Mouse (Mus musculus) lung, embryonic 15.5 days (tissue): ENCODE data around the gene Atf5. TPM values are rescaled to one million over a fixed set of nuclear protein-coding genes. Genes with fewer than 3 reads are reported as not detected.
A peak's percentile ranks its signal among the peaks of the same experiment; 100 is the strongest.

Source experiments
- ATAC-seq: fragments of 200-750 bp; cut with Nextera tagmentation; 2 replicates; pipeline ENCODE4 v1.8.0; 2017; ENCODE audit warnings: moderate number of reproducible peaks, borderline replicate concordance; ENCODE audit not compliant: low FRiP score, low TSS enrichment; ENCODE audit errors: extremely low read depth
- H3K27ac ChIP-seq: fragments of 300-500 bp; sonication (generic); 2 replicates; pipeline ENCODE4 v1.5.1; 2015; ENCODE audit warnings: moderate library complexity, mild to moderate bottlenecking, inconsistent platforms
- H3K27me3 ChIP-seq: fragments of 300-500 bp; sonication (generic); 2 replicates; pipeline ENCODE4 v1.6.1; 2015; ENCODE audit warnings: inconsistent platforms
- H3K36me3 ChIP-seq: fragments of 300-500 bp; sonication (generic); 2 replicates; pipeline ENCODE4 v1.6.1; 2015; ENCODE audit warnings: inconsistent platforms
- H3K4me1 ChIP-seq: fragments of 300-500 bp; sonication (generic); 2 replicates; pipeline ENCODE4 v1.6.1; 2015; ENCODE audit warnings: inconsistent platforms
- H3K4me2 ChIP-seq: fragments of 300-500 bp; sonication (generic); 2 replicates; pipeline ENCODE4 v1.6.1; 2015; ENCODE audit warnings: inconsistent platforms, mild to moderate bottlenecking, moderate library complexity
- H3K4me3 ChIP-seq: fragments of 300-500 bp; sonication (generic); 2 replicates; pipeline ENCODE4 v1.5.1; 2015; ENCODE audit warnings: mild to moderate bottlenecking, inconsistent platforms
- H3K9ac ChIP-seq: fragments of 300-500 bp; sonication (generic); 2 replicates; pipeline ENCODE4 v1.6.1; 2015; ENCODE audit warnings: inconsistent platforms
- H3K9me3 ChIP-seq: fragments of 300-500 bp; sonication (generic); 2 replicates; pipeline ENCODE4 v1.6.1; 2016; ENCODE audit warnings: inconsistent platforms
- WGBS: fragments of 180-500 bp; shearing (Covaris S2); methylation state at CpG from one replicate; pipeline ENCODE4 v1.1.7; 2015; 5-methylcytosine and 5-hydroxymethylcytosine counted together
- polyA plus RNA-seq: library from polyadenylated mRNA; unstranded; fragments of >200 nt; fragmentation: Nextera tagmentation; extraction: Ambion mirVana; gene quantifications from 2 replicates; pipeline ENCODE4 v1.2.1, GENCODE M21; 2015

Atf5 gene
- polyA plus RNA-seq, 1 experiment from 2014 or later = 4.9 TPM

DNA sequence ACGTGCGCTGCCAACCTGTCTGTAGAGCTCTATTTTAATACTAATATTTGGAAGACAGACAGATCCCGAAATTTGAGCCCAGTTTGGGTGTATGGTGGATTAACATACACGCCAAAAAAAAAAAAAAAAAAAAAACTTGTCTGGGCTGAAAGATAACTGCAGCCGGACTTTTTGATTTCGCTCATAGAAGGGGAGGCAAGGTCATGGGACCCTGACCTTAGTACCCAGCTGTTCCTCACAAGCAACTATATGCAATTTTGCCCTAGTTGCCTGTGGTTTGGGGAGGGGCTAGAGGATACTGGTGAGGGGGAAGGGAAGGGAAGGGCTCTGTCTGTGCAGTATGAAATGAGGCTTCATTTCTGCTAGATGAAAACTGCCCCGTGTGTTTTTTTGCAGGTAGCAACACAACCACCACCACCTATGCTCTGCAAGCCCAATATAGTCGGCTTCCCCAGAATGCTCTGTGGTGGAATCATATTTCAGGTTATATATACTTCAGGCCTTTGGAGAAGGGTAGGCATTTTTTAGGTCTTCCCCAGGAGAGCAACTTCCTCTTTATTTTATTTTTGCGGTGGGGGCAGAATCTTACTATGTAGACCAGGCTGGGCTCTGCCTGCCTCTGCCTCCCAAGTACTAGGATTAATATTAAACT lies 39.9 kb upstream of the Atf5 start:
- Histone ChIP-seq H3K36me3 (peaks cover 8% of the 10 kb centered on the region; the same call in 1 of the 2 replicates), H3K4me2 (peak overlapping the region; percentile 91), H3K4me3 (peak overlapping the region; percentile 77), H3K9ac (peak overlapping the region; percentile 80), H3K4me1 (peaks cover 67% of the 10 kb centered on the region), H3K27me3 (no peaks in the 10 kb centered on the region), H3K9me3 (no peaks in the 10 kb centered on the region), H3K27ac (peak overlapping the region; percentile 95)
- WGBS = 58% methylated on average over 9 of the region's 9 CpGs
- no peak for ATAC-seq

DNA sequence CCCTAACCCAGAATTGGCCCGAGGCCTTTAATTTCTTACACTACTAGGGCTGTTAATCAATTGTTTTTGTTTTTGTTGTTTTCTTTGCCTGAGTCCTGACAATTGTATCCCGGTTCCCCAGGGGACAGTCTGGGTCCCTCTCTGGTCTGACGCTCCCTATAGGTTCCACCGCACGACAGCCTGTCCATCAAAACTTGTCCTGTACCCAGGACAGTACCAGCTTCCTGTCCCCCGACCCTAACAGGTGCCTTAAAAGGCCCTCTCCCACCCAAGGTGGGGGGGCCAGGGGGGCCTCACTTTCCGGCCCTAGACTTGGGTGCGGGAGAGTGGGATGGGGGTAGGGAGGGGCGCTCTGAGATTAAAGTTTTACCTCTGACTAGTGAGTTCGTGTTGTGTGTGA lies 38.6 kb upstream of the Atf5 start:
- Histone ChIP-seq H3K36me3 (peaks cover 8% of the 10 kb centered on the region; the same call in 1 of the 2 replicates), H3K9ac (peak overlapping the region; percentile 69), H3K27ac (peak overlapping the region; percentile 98), H3K27me3 (no peaks in the 10 kb centered on the region), H3K9me3 (no peaks in the 10 kb centered on the region), H3K4me1 (peaks cover 66% of the 10 kb centered on the region), H3K4me3 (peak overlapping the region; percentile 53), H3K4me2 (peak overlapping the region; percentile 97)
- no peak for ATAC-seq
- WGBS = 35% methylated on average over 10 of the region's 10 CpGs

DNA sequence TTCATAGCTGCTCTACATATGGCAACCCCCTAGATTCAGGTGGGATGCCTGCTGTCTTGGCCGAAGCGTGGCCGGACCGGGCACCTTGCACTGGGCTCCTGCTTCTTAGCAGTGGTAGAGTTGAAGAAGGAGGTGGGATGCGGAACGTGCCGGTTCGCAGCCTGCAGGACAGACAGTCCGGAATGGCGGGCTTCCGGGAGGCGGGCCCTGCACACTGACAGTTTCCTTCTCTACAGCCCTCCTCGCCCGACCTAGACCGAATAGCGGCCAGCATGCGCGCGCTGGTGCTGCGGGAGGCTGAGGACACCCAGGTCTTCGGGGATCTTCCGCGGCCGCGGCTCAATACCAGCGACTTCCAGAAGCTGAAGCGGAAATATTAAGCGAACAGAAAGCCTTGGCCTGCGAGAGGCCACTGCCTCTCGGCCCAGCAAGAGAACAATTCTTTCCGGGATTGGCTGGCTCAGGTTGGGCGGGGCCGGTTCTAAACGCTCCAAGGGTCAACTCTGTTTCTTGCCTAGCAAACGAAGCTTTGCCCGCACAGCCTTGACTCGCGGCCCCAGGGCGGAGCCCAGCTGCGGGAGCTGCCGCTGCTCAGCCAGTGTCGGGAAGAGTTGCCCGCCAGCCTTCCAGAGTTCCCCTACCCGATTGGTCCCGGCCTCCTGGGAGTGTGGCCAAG lies 38.0 kb upstream of the Atf5 start:
- Histone ChIP-seq H3K4me3 (peak overlapping the region; percentile 53), H3K36me3 (peaks cover 8% of the 10 kb centered on the region; the same call in 1 of the 2 replicates), H3K27ac (peak overlapping the region; percentile 98), H3K4me1 (peaks cover 66% of the 10 kb centered on the region), H3K4me2 (peak overlapping the region; percentile 97), H3K9ac (peak overlapping the region; percentile 69), H3K9me3 (no peaks in the 10 kb centered on the region), H3K27me3 (no peaks in the 10 kb centered on the region)
- ATAC-seq = peak; percentile 52
- WGBS = 2% methylated on average over 45 of the region's 45 CpGs

DNA sequence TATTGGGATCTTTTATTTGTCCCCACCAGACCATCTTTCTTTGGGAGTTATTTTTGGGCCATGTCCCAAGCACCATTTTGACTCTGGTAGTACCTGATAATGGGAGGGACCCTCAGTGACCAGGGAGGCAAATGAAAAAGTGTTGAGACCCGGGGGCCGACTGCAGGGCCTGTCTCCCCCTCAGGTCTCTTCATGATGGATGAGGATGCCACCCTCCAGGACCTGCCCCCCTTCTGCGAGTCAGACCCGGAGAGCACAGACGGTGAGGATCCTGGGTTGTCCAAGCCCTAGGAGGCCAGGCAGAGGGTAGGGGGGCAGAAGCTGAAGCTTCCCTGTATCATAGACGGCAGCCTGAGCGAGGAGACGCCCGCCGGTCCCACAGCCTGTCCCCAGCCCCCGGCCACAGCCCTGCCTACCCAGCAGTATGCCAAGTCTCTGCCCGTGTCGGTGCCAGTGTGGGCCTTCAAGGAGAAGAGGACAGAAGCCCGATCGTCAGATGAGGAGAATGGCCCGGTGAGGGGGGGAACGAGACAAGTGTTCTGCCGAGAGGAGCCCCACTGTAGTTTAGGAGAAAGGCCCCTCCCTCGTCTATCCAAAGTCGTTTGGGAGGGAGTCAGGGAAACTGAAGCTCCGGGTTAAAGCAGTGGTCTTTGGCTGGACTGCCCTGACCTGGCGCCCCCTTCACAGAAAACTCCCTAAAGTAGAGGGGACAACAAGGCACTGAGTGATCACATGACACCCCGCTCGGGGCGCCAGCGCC lies 37.3 kb upstream of the Atf5 start:
- Histone ChIP-seq H3K27me3 (no peaks in the 10 kb centered on the region), H3K9ac (peak overlapping the region; percentile 69), H3K27ac (peak overlapping the region; percentile 98), H3K4me1 (peaks cover 65% of the 10 kb centered on the region), H3K4me2 (peak overlapping the region; percentile 97), H3K9me3 (no peaks in the 10 kb centered on the region), H3K36me3 (peaks cover 8% of the 10 kb centered on the region; the same call in 1 of the 2 replicates), H3K4me3 (peak overlapping the region; percentile 53)
- WGBS = 19% methylated on average over 26 of the region's 26 CpGs
- ATAC-seq = no peak

DNA sequence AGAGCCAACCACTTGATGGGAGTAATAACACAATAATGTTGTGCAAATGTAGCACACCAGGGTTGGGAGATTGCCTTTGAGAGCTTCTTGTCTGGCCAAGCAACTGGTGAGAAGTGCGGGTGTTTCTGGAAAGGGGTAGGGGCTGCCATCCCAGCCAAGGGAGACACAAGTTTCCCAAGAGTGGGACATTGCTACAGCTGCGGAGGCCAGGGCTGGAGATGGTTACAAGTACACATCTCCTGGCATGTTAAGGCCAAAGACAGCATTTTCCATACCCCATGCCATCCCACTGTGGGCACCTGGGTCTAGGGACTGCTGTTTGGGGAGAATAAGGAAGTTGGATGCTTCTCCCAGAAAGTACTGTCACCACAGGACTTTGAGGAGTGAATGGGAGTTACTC lies 36.6 kb upstream of the Atf5 start:
- H3K36me3 ChIP-seq = peaks cover 8% of the 10 kb centered on the region; the same call in 1 of the 2 replicates
- WGBS = 85% methylated on average over 2 of the region's 2 CpGs
- peak overlapping the region; percentile 8; the same call in 1 of the 2 replicates for H3K4me2 ChIP-seq
- H3K27ac ChIP-seq = no peak overlapping the region
- no peak overlapping the region for H3K4me3 ChIP-seq
- H3K9me3 ChIP-seq = no peaks in the 10 kb centered on the region
- no peak for ATAC-seq
- no peak overlapping the region for H3K9ac ChIP-seq
- peaks cover 60% of the 10 kb centered on the region for H3K4me1 ChIP-seq
- H3K27me3 ChIP-seq = no peaks in the 10 kb centered on the region

DNA sequence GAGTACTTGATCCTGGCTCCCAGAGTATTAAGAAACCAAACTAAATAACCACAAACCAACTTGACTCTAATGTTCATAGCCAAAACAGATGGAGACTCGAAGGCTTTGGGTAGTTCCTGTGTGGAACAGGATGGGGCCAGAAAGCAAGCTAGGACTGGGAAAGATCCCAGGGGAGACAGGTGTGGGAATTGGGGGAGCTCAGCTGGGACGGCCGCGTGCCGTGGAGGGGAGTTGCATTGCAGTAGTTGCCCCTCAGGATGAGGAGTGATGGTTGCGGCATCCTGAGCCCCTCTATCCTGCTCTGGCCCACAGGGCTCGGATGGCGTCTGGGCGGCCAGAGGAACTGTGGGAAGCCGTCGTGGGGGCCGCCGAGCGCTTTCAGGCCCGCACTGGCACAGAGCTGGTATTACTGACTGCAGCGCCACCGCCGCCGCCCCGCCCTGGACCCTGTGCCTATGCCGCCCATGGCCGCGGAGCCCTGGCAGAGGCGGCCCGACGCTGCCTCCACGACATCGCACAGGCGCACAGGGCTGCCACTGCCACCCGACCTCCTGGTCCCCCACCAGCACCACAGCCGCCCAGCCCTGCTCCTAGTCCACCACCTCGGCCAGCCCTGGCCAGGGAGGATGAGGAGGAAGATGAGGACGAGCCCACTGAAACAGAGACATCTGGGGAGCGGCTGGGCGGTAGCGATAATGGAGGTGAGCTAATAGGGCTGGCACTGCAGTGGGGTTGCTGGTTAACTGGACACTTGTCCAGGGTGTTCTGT lies 36.0 kb upstream of the Atf5 start:
- 85% methylated on average over 36 of the region's 36 CpGs for WGBS

DNA sequence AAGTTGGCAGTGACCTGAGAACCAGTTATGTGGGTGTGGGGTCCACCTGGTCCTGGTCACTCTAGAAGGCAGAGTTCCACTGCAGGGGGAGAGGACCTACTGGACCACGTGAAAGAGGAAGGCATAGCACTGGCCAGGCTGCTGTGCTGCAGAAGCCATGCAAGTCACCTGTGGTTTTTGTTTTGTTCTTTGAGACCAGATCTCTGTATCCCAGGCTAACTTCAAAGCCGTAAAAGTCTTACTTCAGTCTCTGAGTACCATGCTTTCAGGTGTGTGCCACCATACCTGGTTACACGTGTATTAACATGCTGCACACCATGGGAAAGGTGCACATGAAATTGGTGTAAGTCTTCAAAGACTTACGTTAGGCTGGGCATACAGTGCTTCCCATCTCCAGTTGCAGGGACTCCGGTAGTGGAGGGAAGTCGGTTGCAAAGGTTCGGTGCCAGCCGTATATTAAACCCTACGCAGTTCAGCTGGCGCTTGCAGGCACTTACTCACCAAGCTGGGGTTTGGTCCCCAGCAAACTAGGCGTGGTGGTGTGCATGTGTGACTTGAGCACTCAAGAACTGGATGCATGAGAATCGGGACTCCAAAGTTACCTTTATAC lies 35.3 kb upstream of the Atf5 start:
- Histone ChIP-seq H3K27me3 (no peaks in the 10 kb centered on the region), H3K4me2 (no peak overlapping the region; the same call in 1 of the 2 replicates), H3K36me3 (peaks cover 11% of the 10 kb centered on the region), H3K27ac (no peak overlapping the region), H3K4me3 (0 out of 2 replicates have a peak overlapping the region, but pooled peaks have one; percentile 60), H3K4me1 (peaks cover 62% of the 10 kb centered on the region), H3K9me3 (no peaks in the 10 kb centered on the region), H3K9ac (no peak overlapping the region)
- no peak for ATAC-seq
- 93% methylated on average over 12 of the region's 12 CpGs for WGBS

More for the DNA sequence above, 36.0 kb upstream of the Atf5 start:
- Histone ChIP-seq H3K4me3 (no peak overlapping the region), H3K9ac (no peak overlapping the region), H3K4me1 (peaks cover 60% of the 10 kb centered on the region), H3K27ac (no peak overlapping the region), H3K27me3 (no peaks in the 10 kb centered on the region), H3K9me3 (no peaks in the 10 kb centered on the region), H3K4me2 (no peak overlapping the region; the same call in 1 of the 2 replicates), H3K36me3 (peaks cover 8% of the 10 kb centered on the region; the same call in 1 of the 2 replicates)
- ATAC-seq = no peak

DNA sequence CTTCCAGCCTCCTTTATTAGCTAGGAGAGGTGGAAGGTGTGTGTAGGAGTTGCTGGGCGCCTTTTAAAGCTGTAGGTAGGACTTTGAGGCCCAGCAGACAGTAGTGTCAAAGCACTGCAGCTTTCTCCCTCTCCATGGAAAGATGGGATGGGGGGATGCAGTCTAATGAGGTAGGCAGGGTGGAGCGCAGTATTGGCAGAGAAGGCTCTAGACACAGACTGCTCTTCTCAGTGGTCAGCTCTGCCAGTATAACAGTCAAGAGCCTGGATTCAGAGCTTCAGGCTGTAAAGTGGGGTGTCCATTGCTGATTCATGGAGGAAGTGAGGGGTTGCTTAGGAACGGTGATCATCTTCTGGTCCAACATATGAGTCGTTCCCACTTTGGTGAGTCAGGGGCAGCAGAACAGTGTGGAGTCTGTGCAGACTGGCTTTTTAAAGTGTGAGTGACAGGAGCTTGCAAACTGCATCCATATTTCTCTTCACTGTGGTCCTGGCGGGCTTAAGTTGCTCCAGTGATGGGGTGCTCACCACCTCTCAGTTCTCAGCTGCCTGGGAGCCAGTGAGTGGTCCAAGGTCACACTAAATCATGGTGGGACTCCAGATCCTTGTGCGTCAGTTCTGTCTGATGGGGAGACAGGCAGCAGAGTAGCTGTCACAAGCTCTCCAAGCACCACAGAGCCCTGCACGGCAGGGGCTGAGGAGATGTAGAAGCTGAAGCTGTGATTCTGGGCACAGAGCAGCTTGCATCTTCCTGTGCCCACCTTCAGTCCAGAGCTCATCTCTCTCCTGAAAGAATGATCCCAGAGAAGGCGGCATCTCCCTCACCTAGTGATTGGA lies 34.5 kb upstream of the Atf5 start:
- Histone ChIP-seq H3K9me3 (no peaks in the 10 kb centered on the region), H3K27ac (peak overlapping the region; percentile 98), H3K9ac (peak overlapping the region; percentile 67), H3K4me3 (peak overlapping the region; percentile 60), H3K36me3 (peaks cover 18% of the 10 kb centered on the region), H3K4me2 (peak overlapping the region; percentile 76), H3K4me1 (peaks cover 55% of the 10 kb centered on the region), H3K27me3 (no peaks in the 10 kb centered on the region)
- ATAC-seq = no peak
- 68% methylated on average over 8 of the region's 8 CpGs for WGBS

DNA sequence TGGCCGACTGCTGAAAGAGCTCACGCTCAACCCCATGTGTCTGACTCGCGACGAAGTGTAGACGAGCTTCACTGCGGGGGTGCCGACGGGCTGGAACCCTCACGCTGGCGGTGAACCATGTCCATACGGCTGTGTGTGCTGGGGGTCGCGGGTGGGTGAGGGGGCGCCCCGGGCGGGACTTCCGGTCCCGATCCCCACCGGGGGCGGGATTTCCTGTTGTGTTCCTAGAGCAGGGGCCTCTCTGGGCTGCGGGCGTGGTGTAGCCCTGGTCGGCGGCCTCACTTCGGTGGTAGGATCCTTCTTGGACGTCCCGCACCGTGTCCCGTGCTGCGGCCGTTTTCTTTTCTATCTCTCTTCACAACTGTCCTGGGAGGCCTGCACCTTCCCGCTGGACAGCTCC lies 33.7 kb upstream of the Atf5 start:
- peak overlapping the region; percentile 67 for H3K9ac ChIP-seq
- peak overlapping the region; percentile 98 for H3K27ac ChIP-seq
- H3K27me3 ChIP-seq = no peaks in the 10 kb centered on the region
- H3K9me3 ChIP-seq = no peaks in the 10 kb centered on the region
- peak overlapping the region; percentile 76 for H3K4me2 ChIP-seq
- WGBS = 1% methylated on average over 33 of the region's 33 CpGs
- ATAC-seq = peak; percentile 47
- H3K4me1 ChIP-seq = peaks cover 49% of the 10 kb centered on the region
- H3K36me3 ChIP-seq = peaks cover 27% of the 10 kb centered on the region
- H3K4me3 ChIP-seq = peak overlapping the region; percentile 60

DNA sequence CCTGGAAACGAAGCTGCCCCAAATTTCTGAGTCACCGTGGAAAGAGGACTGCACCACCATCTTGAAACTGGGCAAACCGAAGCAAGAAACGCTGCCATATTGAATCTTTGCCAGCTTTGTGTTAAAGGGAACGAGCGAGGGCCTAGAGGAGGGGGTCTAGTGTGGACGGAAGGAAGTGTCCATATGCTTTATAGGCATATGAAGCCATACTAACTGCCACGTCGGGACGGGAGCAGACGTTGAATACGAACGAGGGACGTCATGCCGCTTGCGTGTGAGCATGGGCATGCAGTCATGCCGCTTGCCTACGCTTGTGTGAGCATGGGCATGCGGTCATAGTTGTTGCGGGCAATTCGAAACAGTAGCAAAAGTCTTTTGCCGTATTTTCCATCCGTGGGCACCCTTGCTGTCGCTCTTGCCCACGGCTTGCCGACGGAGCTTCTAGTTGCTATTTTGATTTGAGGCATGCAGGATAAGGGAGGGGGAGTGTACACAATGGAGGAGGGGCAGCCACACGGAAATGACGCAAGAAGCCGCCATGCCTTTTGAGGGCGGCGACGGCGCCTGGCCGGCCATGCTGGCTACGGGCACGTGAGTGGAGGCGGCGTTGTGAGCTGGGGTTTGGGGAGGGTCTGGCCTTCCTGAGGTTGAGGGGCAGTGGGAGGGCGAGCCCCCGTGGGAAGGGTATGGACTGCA lies 33.1 kb upstream of the Atf5 start:
- under 1% methylated on average over 41 of the region's 41 CpGs for WGBS
- peaks cover 44% of the 10 kb centered on the region for H3K4me1 ChIP-seq
- peak; percentile 74 for ATAC-seq

More for the DNA sequence above, 33.1 kb upstream of the Atf5 start:
- peak overlapping the region; percentile 60 for H3K4me3 ChIP-seq
- peak overlapping the region; percentile 76 for H3K4me2 ChIP-seq
- H3K27ac ChIP-seq = peak overlapping the region; percentile 98
- peaks cover 32% of the 10 kb centered on the region for H3K36me3 ChIP-seq
- H3K9me3 ChIP-seq = no peaks in the 10 kb centered on the region
- peak overlapping the region; percentile 67 for H3K9ac ChIP-seq
- H3K27me3 ChIP-seq = no peaks in the 10 kb centered on the region
